Mouse (Mus musculus) liver, embryonic 14.5 days (tissue): Measurements from ENCODE around the gene Rbbp4. TPM values are rescaled to one million over a fixed set of nuclear protein-coding genes. Genes with fewer than 3 reads are reported as not detected.
A peak's percentile ranks its signal among the peaks of the same experiment; 100 is the strongest.

ENCODE experiments used
- ATAC-seq: fragments of 200-750 bp; cut with Nextera tagmentation; 2 replicates; pipeline ENCODE4 v1.8.0; 2017; ENCODE audit warnings: moderate number of reproducible peaks, mild to moderate bottlenecking, moderate library complexity; ENCODE audit not compliant: insufficient read depth
- DNase-seq, 3 experiments: peaks; one replicate each; pipeline ENCODE4 v3.0.0-alpha.2; 2012 to 2013; ENCODE audit warnings: low read depth in 3 of 3, low spot score in 3 of 3
- H3K27ac ChIP-seq: fragments of 300-500 bp; sonication (generic); 2 replicates; pipeline ENCODE4 v1.5.1; 2014; ENCODE audit warnings: moderate library complexity, mild to moderate bottlenecking, control low read depth, inconsistent platforms
- H3K27me3 ChIP-seq: fragments of 300-500 bp; sonication (generic); 2 replicates; pipeline ENCODE4 v1.6.1; 2014; ENCODE audit warnings: mild to moderate bottlenecking, low read length, moderate library complexity; ENCODE audit not compliant: control insufficient read depth, insufficient read depth
- H3K36me3 ChIP-seq: fragments of 300-500 bp; sonication (generic); replicated peaks from 2 replicates; pipeline ENCODE4 v1.6.1; 2014; ENCODE audit warnings: low read depth; ENCODE audit not compliant: control insufficient read depth, insufficient read depth
- H3K4me1 ChIP-seq, 2 experiments: fragments of 200-500 bp in 1 of 2; fragments of 300-500 bp in 1 of 2; sonication (generic) in 1 of 2; replicated peaks; 2 replicates each; pipeline ENCODE4 v1.6.1; 2012 to 2014; ENCODE audit warnings: antibody characterized with exemption in 1 of 2, inconsistent platforms in 1 of 2, low read length in 1 of 2; ENCODE audit not compliant: control insufficient read depth in 2 of 2, insufficient read depth in 2 of 2
- H3K4me2 ChIP-seq: fragments of 300-500 bp; sonication (generic); 2 replicates; pipeline ENCODE4 v1.6.1; 2014; ENCODE audit warnings: low read depth, mild to moderate bottlenecking, control low read depth, moderate library complexity
- H3K4me3 ChIP-seq, 2 experiments: fragments of 200-500 bp in 1 of 2; fragments of 300-500 bp in 1 of 2; sonication (generic) in 1 of 2; 2 replicates each; pipeline ENCODE4 v1.5.1; 2012 to 2014; ENCODE audit warnings: low read depth in 2 of 2, low read length in 2 of 2, mild to moderate bottlenecking in 2 of 2, control low read depth in 1 of 2, inconsistent platforms in 1 of 2, moderate library complexity in 1 of 2; ENCODE audit not compliant: insufficient read depth in 1 of 2
- H3K9ac ChIP-seq: fragments of 300-500 bp; sonication (generic); replicated peaks from 2 replicates; pipeline ENCODE4 v1.6.1; 2014; ENCODE audit warnings: mild to moderate bottlenecking, control low read depth, moderate library complexity
- H3K9me3 ChIP-seq: fragments of 300-500 bp; sonication (generic); 2 replicates; pipeline ENCODE4 v1.6.1; 2016; ENCODE audit warnings: low read length, mixed read lengths; ENCODE audit not compliant: control insufficient read depth
- CTCF ChIP-seq: IDR thresholded peaks from 2 replicates; pipeline ENCODE4 v1.5.1; 2016; ENCODE audit warnings: antibody characterized with exemption, low read depth, control low read depth
- EP300 ChIP-seq: IDR thresholded peaks from 2 replicates; pipeline ENCODE4 v1.6.1; 2016; ENCODE audit warnings: antibody characterized with exemption, low read depth
- WGBS: fragments of 180-500 bp; shearing (Covaris S2); extraction: QIAGEN DNeasy Blood & Tissue Kit; methylation state at CpG from one replicate; pipeline ENCODE4 v1.1.7; 2014; ENCODE audit not compliant: insufficient replicate concordance; 5-methylcytosine and 5-hydroxymethylcytosine counted together
- polyA plus RNA-seq, 2 experiments: library from polyadenylated mRNA; depleted of rRNA in 1 of 2; stranded (reverse) in 1 of 2; unstranded in 1 of 2; fragments of >200 nt; fragmentation: Nextera tagmentation in 1 of 2; extraction: Ambion mirVana in 1 of 2; gene quantifications; 2 replicates each; pipeline versions ENCODE4 v1.2.1 to v1.2.3; 2012 to 2014

The Rbbp4 gene
- polyA plus RNA-seq, 2 experiments: 60.8 to 241 TPM

GRCm38 (mm10) chr4:129320876-129321275 is 14.3 kb downstream of the Rbbp4 start:
- Histone ChIP-seq H3K36me3 (peaks cover 81% of the 10 kb centered on the region), H3K27me3 (no peaks in the 10 kb centered on the region), H3K27ac (no peak overlapping the region), H3K4me1 (no peaks in the 10 kb centered on the region), H3K4me3 (no peak overlapping the region), H3K9me3 (no peaks in the 10 kb centered on the region), H3K4me2 (no peak overlapping the region), H3K9ac (no peak overlapping the region)
- TF ChIP-seq CTCF (no peak), EP300 (no peak)
- no peak for ATAC-seq
- DNase-seq: no peak
- WGBS: 81% methylated on average over 1 of the region's 1 CpGs

DNA sequence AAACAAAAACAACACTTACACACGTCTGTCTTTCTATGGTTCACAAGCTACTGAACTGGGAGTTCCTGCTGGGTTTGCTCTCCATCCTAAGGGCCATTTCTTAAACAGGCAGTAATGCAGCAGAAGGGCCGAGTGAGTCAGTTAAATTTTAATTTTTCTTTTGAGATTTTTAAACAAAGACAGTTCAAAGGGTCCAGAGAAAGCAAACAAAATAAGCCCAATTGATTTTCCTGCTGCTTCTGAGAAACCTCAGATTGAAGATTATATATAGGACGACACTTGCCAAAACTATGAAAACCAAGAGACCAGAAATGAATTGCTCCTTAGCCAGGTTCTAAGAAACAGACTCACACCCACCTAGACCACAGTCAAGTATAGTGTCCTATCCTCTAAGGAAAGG is 21.3 kb downstream of the Rbbp4 start:
- Histone ChIP-seq H3K27me3 (no peaks in the 10 kb centered on the region), H3K9me3 (no peaks in the 10 kb centered on the region), H3K27ac (no peak overlapping the region), H3K4me1 (no peaks in the 10 kb centered on the region), H3K9ac (no peak overlapping the region), H3K36me3 (peaks cover 84% of the 10 kb centered on the region), H3K4me2 (no peak overlapping the region), H3K4me3 (no peak overlapping the region)
- ATAC-seq (no peak), DNase-seq (no peak)
- WGBS: 64% methylated on average over 3 of the region's 3 CpGs
- no peak for TF ChIP-seq CTCF
- no peak for TF ChIP-seq EP300

DNA sequence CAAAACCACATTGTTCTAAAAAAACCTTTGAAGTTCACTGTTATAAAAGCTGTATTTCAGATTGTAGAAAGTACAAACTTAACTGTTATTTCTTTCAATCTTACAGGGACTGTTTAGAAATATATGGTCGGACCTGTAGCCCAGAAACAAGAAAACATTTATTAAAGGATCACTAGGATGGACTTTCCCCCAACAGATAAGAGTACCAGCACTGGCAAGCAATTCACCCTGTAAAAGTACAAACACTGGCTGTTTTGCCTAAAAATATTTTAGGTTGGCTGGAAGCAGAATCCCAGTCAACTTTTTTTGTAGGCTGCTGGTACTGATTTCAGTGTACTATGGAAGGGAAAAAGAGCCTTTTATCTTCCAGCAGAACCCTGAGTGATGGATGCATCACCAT is 27.2 kb downstream of the Rbbp4 start:
- H3K4me3 ChIP-seq: no peak overlapping the region
- 85% methylated on average over 1 of the region's 1 CpGs for WGBS
- no peaks in the 10 kb centered on the region for H3K27me3 ChIP-seq
- H3K9me3 ChIP-seq: no peaks in the 10 kb centered on the region
- DNase-seq (no peak), ATAC-seq (no peak)
- no peak overlapping the region for H3K27ac ChIP-seq
- H3K4me1 ChIP-seq: peaks cover 0 to 11% of the 10 kb centered on the region in 2 experiments
- peaks cover 54% of the 10 kb centered on the region for H3K36me3 ChIP-seq
- H3K4me2 ChIP-seq: no peak overlapping the region
- no peak overlapping the region for H3K9ac ChIP-seq
- no peak for TF ChIP-seq CTCF
- no peak for TF ChIP-seq EP300

GRCm38 (mm10) chr4:129304306-129304705 is 30.9 kb downstream of the Rbbp4 start:
- no peak for TF ChIP-seq CTCF
- peak; percentile 51; the same call in 1 of the 2 replicates for TF ChIP-seq EP300
- Histone ChIP-seq H3K27me3 (no peaks in the 10 kb centered on the region), H3K27ac (no peak overlapping the region), H3K4me2 (no peak overlapping the region), H3K9ac (no peak overlapping the region), H3K4me3 (no peak overlapping the region), H3K4me1 (peaks cover 0 to 11% of the 10 kb centered on the region in 2 experiments), H3K9me3 (no peaks in the 10 kb centered on the region), H3K36me3 (peaks cover 30% of the 10 kb centered on the region)
- ATAC-seq (peak; percentile 68), DNase-seq (no peak)
- 3% methylated on average over 1 of the region's 1 CpGs for WGBS

- H3K27me3 ChIP-seq: no peaks in the 10 kb centered on the region
- H3K9ac ChIP-seq: no peak overlapping the region
- ATAC-seq: peak; percentile 28; the same call in 1 of the 2 replicates
- no peak overlapping the region for H3K27ac ChIP-seq
- no peak for DNase-seq
- peaks cover 26% of the 10 kb centered on the region for H3K36me3 ChIP-seq
- H3K4me3 ChIP-seq: no peak overlapping the region
- H3K9me3 ChIP-seq: no peaks in the 10 kb centered on the region
- no peak for TF ChIP-seq CTCF
- TF ChIP-seq EP300: no peak
- no peak overlapping the region for H3K4me2 ChIP-seq
- H3K4me1 ChIP-seq: peaks cover 0 to 11% of the 10 kb centered on the region in 2 experiments
- WGBS: 80% methylated on average over 9 of the region's 9 CpGs
Measured at GRCm38 (mm10) chr4:129303816-129304215, 31.4 kb downstream of the Rbbp4 start.
